Mouse (Mus musculus): ENCODE data around the gene E2f6. TPM values are rescaled to one million over a fixed set of nuclear protein-coding genes. Genes with fewer than 3 reads are reported as not detected.

E2f6 gene
- polyA plus RNA-seq, 1 experiment from 2014 or later: 28.0 TPM

DNA sequence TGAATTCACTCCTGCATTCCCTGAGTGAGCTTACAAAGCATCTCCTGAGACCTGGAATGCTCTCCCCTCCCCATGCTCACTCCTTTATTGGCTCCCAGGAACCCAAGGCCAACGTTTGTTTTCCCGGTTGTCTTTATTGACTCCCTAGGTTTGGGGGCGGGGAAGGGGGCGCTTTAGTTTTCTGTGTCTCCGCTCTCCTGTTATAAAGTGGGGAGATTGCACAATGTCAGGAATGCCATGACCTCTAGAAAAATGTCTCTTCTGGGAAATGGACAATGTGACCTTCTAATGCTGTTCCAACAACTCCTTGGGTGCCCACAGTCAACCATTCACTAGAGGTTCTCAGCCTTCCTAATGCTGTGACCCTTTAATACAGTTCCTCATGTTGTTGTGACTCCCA is 32.2 kb upstream of the E2f6 start:
- Histone ChIP-seq H3K4me2 (ENCODE audit: low read length) (no peak overlapping the region), H3K27ac (ENCODE audit: low read length) (no peak overlapping the region), H3K9me3 (ENCODE audit: control insufficient read depth, low read length) (no peaks in the 10 kb centered on the region), H3K4me3 (replicated peaks; ENCODE audit: low read length) (no peak overlapping the region), H3K36me3 (ENCODE audit: control insufficient read depth, insufficient read depth) (no peaks in the 10 kb centered on the region), H3K4me1 (replicated peaks; ENCODE audit: control insufficient read depth, insufficient read depth, low read length) (no peaks in the 10 kb centered on the region), H3K27me3 (replicated peaks; ENCODE audit: control insufficient read depth, insufficient read depth, low read length) (no peaks in the 10 kb centered on the region), H3K9ac (replicated peaks; ENCODE audit: low read depth, low read length) (no peak overlapping the region)
- WGBS: 71% methylated on average over 5 of the region's 5 CpGs
- ATAC-seq: no peak

DNA sequence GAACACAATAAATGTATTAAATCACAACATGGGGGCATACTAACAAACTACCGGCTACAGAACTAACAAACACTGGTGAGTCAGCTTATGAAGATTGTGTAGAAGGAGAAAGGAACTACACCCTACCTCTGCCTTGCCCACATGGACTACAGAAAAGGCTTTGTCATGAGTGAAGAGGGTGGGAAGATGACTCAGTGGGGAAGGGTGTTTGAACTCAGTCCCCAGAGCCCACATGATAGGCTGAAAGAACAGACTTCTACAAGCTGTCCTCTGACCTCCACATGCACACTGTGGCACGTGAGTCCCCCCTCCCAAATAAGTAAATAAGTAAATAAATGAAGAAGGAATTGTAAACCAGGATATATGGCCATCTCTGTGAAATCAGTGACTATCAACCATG is 31.6 kb upstream of the E2f6 start:
- no peak overlapping the region for H3K9ac ChIP-seq (replicated peaks; ENCODE audit: low read depth, low read length)
- H3K4me2 ChIP-seq (ENCODE audit: low read length): no peak overlapping the region
- no peaks in the 10 kb centered on the region for H3K27me3 ChIP-seq (replicated peaks; ENCODE audit: control insufficient read depth, insufficient read depth, low read length)
- H3K4me3 ChIP-seq (replicated peaks; ENCODE audit: low read length): no peak overlapping the region
- 60% methylated on average over 2 of the region's 2 CpGs for WGBS
- H3K36me3 ChIP-seq (ENCODE audit: control insufficient read depth, insufficient read depth): no peaks in the 10 kb centered on the region
- no peak overlapping the region for H3K27ac ChIP-seq (ENCODE audit: low read length)
- no peaks in the 10 kb centered on the region for H3K4me1 ChIP-seq (replicated peaks; ENCODE audit: control insufficient read depth, insufficient read depth, low read length)
- H3K9me3 ChIP-seq (ENCODE audit: control insufficient read depth, low read length): no peaks in the 10 kb centered on the region
- no peak for ATAC-seq

DNA sequence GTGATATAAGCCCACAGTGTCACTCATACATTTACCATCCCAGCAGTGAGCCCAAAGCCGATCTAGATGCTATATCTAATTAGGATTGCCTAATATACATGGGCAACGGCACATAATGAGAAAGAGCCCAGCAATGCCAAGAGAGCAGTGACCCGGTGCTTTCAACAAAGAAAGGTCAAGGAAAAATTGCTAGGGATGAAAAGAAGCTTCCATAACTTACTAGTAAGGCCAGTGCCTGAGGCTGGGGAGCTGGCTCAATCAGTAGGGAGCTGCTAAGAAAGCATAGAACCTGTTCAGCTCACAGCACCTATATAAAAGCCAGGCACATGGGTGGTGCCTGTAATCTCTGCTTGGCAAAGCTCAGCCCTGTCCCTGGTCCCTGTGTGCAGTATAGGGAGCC is 30.4 kb upstream of the E2f6 start:
- WGBS: 63% methylated on average over 3 of the region's 3 CpGs
- no peaks in the 10 kb centered on the region for H3K4me1 ChIP-seq (replicated peaks; ENCODE audit: control insufficient read depth, insufficient read depth, low read length)
- no peak for ATAC-seq
- H3K27me3 ChIP-seq (replicated peaks; ENCODE audit: control insufficient read depth, insufficient read depth, low read length): no peaks in the 10 kb centered on the region
- no peak overlapping the region for H3K9ac ChIP-seq (replicated peaks; ENCODE audit: low read depth, low read length)
- no peaks in the 10 kb centered on the region for H3K36me3 ChIP-seq (ENCODE audit: control insufficient read depth, insufficient read depth)
- H3K27ac ChIP-seq (ENCODE audit: low read length): no peak overlapping the region
- no peak overlapping the region for H3K4me3 ChIP-seq (replicated peaks; ENCODE audit: low read length)
- no peaks in the 10 kb centered on the region for H3K9me3 ChIP-seq (ENCODE audit: control insufficient read depth, low read length)
- no peak overlapping the region for H3K4me2 ChIP-seq (ENCODE audit: low read length)

DNA sequence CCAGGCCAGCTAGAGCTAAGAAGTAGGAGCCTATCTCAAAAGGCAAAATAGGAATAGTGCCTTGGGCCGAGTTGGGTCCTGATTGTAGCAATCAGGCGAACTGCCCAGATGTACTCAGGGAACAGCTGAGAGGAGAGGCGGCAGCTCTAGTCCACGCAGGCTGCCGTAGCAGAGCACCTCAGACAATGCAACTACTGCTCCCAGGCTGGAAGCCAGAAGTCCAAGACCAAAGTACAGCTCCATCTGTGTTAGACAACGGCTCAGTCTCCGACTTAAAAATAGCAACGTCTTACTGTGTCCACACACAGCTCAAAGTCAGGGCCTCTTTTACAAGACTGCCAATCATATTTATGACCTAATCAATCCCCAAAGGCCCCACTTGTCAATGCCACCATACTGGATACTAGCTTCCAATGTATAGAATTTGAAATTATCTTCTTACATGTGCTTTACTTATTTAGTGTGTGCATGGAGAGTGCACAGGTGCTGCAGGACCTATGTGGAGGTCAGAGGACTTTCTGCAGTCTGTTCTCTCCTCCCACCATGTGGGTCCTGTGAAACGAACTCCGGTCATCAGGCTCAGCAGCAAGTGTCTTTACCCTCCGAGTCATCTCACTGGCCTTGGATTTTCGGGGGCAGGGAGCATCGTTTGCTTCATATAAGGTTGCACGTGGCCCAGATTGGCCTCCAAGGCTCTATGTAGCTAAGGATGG is 29.6 kb upstream of the E2f6 start:
- no peak for ATAC-seq
- Histone ChIP-seq H3K4me3 (replicated peaks; ENCODE audit: low read length) (no peak overlapping the region), H3K36me3 (ENCODE audit: control insufficient read depth, insufficient read depth) (no peaks in the 10 kb centered on the region), H3K27me3 (replicated peaks; ENCODE audit: control insufficient read depth, insufficient read depth, low read length) (no peaks in the 10 kb centered on the region), H3K27ac (ENCODE audit: low read length) (no peak overlapping the region), H3K9ac (replicated peaks; ENCODE audit: low read depth, low read length) (no peak overlapping the region), H3K4me2 (ENCODE audit: low read length) (no peak overlapping the region), H3K9me3 (ENCODE audit: control insufficient read depth, low read length) (no peaks in the 10 kb centered on the region), H3K4me1 (replicated peaks; ENCODE audit: control insufficient read depth, insufficient read depth, low read length) (no peaks in the 10 kb centered on the region)
- 88% methylated on average over 14 of the region's 14 CpGs for WGBS

DNA sequence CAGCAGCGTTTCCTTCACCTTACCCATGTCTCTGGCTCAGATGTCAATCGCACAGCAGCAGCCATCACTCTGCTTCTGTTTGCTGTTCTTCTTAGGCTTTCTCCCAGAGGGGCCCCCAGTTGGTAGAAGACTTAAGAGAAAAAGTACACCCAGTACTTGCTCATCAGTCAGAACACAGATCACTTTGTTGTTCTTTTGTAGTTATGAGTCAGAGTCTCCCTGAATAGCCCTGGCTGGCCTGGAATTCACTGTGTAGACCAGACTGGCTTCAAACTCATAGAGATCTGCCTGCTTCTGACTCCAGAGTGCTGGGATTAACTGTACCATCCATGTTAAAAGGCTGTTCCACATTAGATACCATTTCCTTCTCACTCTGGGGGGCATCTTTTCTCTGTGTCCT is 22.2 kb upstream of the E2f6 start:
- H3K36me3 ChIP-seq (ENCODE audit: control insufficient read depth, insufficient read depth): no peaks in the 10 kb centered on the region
- no peak for ATAC-seq
- 60% methylated on average over 2 of the region's 2 CpGs for WGBS

DNA sequence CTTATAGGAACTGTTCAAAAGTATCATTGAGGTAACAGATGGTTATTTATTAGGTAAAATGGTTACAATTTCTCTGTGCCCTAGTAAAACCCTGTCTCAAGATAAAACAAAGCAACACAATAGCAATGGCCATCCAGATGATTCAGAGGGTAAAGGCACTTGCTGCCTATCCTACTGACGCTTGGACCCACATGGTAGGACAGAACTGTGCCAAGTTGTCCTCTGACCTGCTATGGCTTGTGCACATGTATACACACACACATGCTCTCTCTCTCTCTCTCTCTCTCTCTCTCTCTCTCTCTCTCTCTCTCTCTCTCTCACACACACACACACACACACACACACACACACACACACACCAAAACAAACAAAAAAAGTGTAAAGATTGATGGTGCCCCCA is 21.6 kb upstream of the E2f6 start:
- Histone ChIP-seq H3K36me3 (ENCODE audit: control insufficient read depth, insufficient read depth) (no peaks in the 10 kb centered on the region), H3K9ac (replicated peaks; ENCODE audit: low read depth, low read length) (no peak overlapping the region), H3K27ac (ENCODE audit: low read length) (no peak overlapping the region), H3K9me3 (ENCODE audit: control insufficient read depth, low read length) (no peaks in the 10 kb centered on the region), H3K4me1 (replicated peaks; ENCODE audit: control insufficient read depth, insufficient read depth, low read length) (no peaks in the 10 kb centered on the region), H3K27me3 (replicated peaks; ENCODE audit: control insufficient read depth, insufficient read depth, low read length) (no peaks in the 10 kb centered on the region), H3K4me2 (ENCODE audit: low read length) (no peak overlapping the region), H3K4me3 (replicated peaks; ENCODE audit: low read length) (no peak overlapping the region)
- no peak for ATAC-seq
- 24% methylated on average over 1 of the region's 1 CpGs for WGBS

More for the DNA sequence above, 22.2 kb upstream of the E2f6 start:
- H3K27me3 ChIP-seq (replicated peaks; ENCODE audit: control insufficient read depth, insufficient read depth, low read length): no peaks in the 10 kb centered on the region
- H3K4me2 ChIP-seq (ENCODE audit: low read length): no peak overlapping the region
- no peak overlapping the region for H3K27ac ChIP-seq (ENCODE audit: low read length)
- H3K4me1 ChIP-seq (replicated peaks; ENCODE audit: control insufficient read depth, insufficient read depth, low read length): no peaks in the 10 kb centered on the region
- H3K4me3 ChIP-seq (replicated peaks; ENCODE audit: low read length): no peak overlapping the region
- no peaks in the 10 kb centered on the region for H3K9me3 ChIP-seq (ENCODE audit: control insufficient read depth, low read length)
- no peak overlapping the region for H3K9ac ChIP-seq (replicated peaks; ENCODE audit: low read depth, low read length)

DNA sequence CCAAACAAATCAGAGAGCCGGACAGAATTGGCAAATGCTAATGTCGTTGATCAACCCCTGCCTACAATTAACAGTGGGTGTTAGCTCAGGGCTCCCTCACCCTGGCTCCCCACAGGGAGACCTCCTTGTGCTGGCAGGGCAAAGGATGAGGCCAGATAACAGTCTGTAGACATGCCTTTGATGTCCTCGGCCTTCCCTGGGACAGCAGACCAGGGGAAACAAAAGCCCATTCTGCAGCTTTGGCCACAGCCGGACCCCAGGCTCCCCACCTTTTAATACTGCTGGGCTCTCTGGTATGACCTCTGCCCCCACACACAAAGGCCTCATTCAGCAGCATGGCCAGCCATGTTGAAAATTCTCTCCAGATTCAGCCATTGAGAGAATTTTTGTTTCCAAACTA is 21.0 kb upstream of the E2f6 start:
- Histone ChIP-seq H3K4me3 (replicated peaks; ENCODE audit: low read length) (no peak overlapping the region), H3K9ac (replicated peaks; ENCODE audit: low read depth, low read length) (no peak overlapping the region), H3K4me1 (replicated peaks; ENCODE audit: control insufficient read depth, insufficient read depth, low read length) (no peaks in the 10 kb centered on the region), H3K27me3 (replicated peaks; ENCODE audit: control insufficient read depth, insufficient read depth, low read length) (no peaks in the 10 kb centered on the region), H3K4me2 (ENCODE audit: low read length) (no peak overlapping the region), H3K27ac (ENCODE audit: low read length) (no peak overlapping the region), H3K36me3 (ENCODE audit: control insufficient read depth, insufficient read depth) (no peaks in the 10 kb centered on the region), H3K9me3 (ENCODE audit: control insufficient read depth, low read length) (no peaks in the 10 kb centered on the region)
- WGBS: 3% methylated on average over 4 of the region's 4 CpGs
- ATAC-seq: no peak

DNA sequence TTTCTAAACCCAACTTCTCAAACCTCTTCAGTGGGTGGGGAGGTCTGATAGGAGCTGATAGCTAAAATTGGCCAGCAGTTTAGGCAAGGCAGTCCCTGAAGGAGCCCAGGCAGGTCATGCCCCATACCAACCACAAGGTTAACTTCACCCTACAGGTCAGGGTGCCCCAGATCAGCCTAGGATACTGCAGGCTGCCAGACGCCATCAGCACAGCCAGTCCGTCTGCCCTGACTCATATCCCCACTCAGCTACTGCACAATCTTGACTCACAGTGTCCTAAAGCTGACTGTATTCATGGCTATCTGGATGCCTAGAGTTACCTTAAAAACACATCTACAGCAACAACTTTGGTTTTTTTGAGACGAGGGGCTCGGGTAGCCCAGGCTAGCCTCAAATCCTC is 20.3 kb upstream of the E2f6 start:
- WGBS: 54% methylated on average over 4 of the region's 4 CpGs
- no peaks in the 10 kb centered on the region for H3K27me3 ChIP-seq (replicated peaks; ENCODE audit: control insufficient read depth, insufficient read depth, low read length)
- no peak for ATAC-seq

DNA sequence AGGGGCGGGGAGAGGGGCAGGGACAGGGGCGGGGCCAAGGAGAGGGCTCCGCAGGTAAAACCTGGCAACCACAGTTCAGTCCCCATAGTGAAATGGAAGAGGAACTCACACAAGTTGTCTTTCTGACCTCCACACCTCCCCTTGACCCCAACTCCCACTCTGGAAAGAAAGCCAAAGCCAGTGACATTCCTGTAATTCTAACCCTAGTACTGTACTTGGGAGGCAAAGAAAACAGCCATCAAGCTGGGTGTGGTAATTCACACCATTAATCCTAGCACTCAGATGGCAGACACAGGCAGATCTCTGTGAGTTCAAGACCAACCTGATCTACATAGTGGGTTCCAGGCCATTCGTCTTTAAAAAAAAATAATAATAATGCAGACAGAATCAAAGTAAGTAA is 17.4 kb upstream of the E2f6 start:
- Histone ChIP-seq H3K9ac (replicated peaks; ENCODE audit: low read depth, low read length) (no peak overlapping the region), H3K9me3 (ENCODE audit: control insufficient read depth, low read length) (no peaks in the 10 kb centered on the region), H3K4me1 (replicated peaks; ENCODE audit: control insufficient read depth, insufficient read depth, low read length) (no peaks in the 10 kb centered on the region), H3K27me3 (replicated peaks; ENCODE audit: control insufficient read depth, insufficient read depth, low read length) (no peaks in the 10 kb centered on the region), H3K4me3 (replicated peaks; ENCODE audit: low read length) (no peak overlapping the region), H3K36me3 (ENCODE audit: control insufficient read depth, insufficient read depth) (no peaks in the 10 kb centered on the region), H3K4me2 (ENCODE audit: low read length) (no peak overlapping the region), H3K27ac (ENCODE audit: low read length) (no peak overlapping the region)
- WGBS: 91% methylated on average over 4 of the region's 4 CpGs
- no peak for ATAC-seq

More for the DNA sequence above, 20.3 kb upstream of the E2f6 start:
- Histone ChIP-seq H3K4me1 (replicated peaks; ENCODE audit: control insufficient read depth, insufficient read depth, low read length) (no peaks in the 10 kb centered on the region), H3K27ac (ENCODE audit: low read length) (no peak overlapping the region), H3K9me3 (ENCODE audit: control insufficient read depth, low read length) (no peaks in the 10 kb centered on the region), H3K4me3 (replicated peaks; ENCODE audit: low read length) (no peak overlapping the region), H3K4me2 (ENCODE audit: low read length) (no peak overlapping the region), H3K36me3 (ENCODE audit: control insufficient read depth, insufficient read depth) (no peaks in the 10 kb centered on the region), H3K9ac (replicated peaks; ENCODE audit: low read depth, low read length) (no peak overlapping the region)

DNA sequence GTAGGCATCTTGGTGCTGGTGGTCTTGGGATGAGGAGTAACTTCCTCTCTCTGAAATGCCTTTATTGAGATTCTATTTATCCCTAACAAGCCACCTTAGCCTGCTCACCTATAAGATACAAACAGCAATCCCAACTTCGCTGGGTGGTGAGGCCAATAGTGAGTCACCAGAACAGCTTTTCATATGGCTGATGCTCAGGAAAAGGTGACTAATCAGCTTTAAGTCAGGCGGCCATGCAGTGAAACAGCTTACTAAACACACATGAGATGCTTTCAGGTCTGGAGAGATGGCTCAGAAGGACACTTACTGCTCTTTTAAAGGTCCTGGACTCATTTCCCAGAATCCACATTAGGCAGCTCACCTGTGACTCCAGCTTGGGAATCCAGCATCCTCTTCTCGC is 15.0 kb upstream of the E2f6 start:
- 92% methylated on average over 3 of the region's 3 CpGs for WGBS
- no peak overlapping the region for H3K9ac ChIP-seq (replicated peaks; ENCODE audit: low read depth, low read length)

More for the DNA sequence above, 15.0 kb upstream of the E2f6 start:
- H3K4me2 ChIP-seq (ENCODE audit: low read length): no peak overlapping the region
- no peaks in the 10 kb centered on the region for H3K9me3 ChIP-seq (ENCODE audit: control insufficient read depth, low read length)
- ATAC-seq: no peak
- no peak overlapping the region for H3K4me3 ChIP-seq (replicated peaks; ENCODE audit: low read length)
- H3K36me3 ChIP-seq (ENCODE audit: control insufficient read depth, insufficient read depth): no peaks in the 10 kb centered on the region
- no peak overlapping the region for H3K27ac ChIP-seq (ENCODE audit: low read length)
- H3K27me3 ChIP-seq (replicated peaks; ENCODE audit: control insufficient read depth, insufficient read depth, low read length): peaks cover 6% of the 10 kb centered on the region; the same call in 1 of the 2 replicates
- peaks cover 7% of the 10 kb centered on the region for H3K4me1 ChIP-seq (replicated peaks; ENCODE audit: control insufficient read depth, insufficient read depth, low read length)
